Mouse (Mus musculus) heart, embryonic 12.5 days (tissue): ENCODE measurements around the gene Ina. TPM values are rescaled to one million over a fixed set of nuclear protein-coding genes. Genes with fewer than 3 reads are reported as not detected.
"Not testable (repeated sequence)": the region's sequence is repeated elsewhere in the genome, so short reads cannot be mapped to it uniquely, and the experiment has no call there.

Experiments
- ATAC-seq: fragments of 200-750 bp; cut with Nextera tagmentation; 2 replicates; pipeline ENCODE4 v1.8.0; 2017; ENCODE audit warnings: moderate TSS enrichment, moderate library complexity; ENCODE audit not compliant: insufficient number of reproducible peaks, low FRiP score
- H3K27ac ChIP-seq: fragments of 300-500 bp; sonication (generic); 2 replicates; pipeline ENCODE4 v1.5.1; 2016; ENCODE audit warnings: mild to moderate bottlenecking, moderate library complexity; ENCODE audit not compliant: poor library complexity, severe bottlenecking
- H3K27me3 ChIP-seq: fragments of 300-500 bp; sonication (generic); replicated peaks from 2 replicates; pipeline ENCODE4 v1.6.1; 2016; ENCODE audit warnings: mild to moderate bottlenecking, moderate library complexity
- H3K36me3 ChIP-seq: fragments of 300-500 bp; sonication (generic); 2 replicates; pipeline ENCODE4 v1.6.1; 2016; ENCODE audit warnings: mild to moderate bottlenecking, moderate library complexity
- H3K4me1 ChIP-seq: fragments of 300-500 bp; sonication (generic); replicated peaks from 2 replicates; pipeline ENCODE4 v1.6.1; 2016; ENCODE audit warnings: mild to moderate bottlenecking
- H3K4me2 ChIP-seq: fragments of 300-500 bp; sonication (generic); 2 replicates; pipeline ENCODE4 v1.6.1; 2016; ENCODE audit warnings: mild to moderate bottlenecking, moderate library complexity
- H3K4me3 ChIP-seq: fragments of 300-500 bp; sonication (generic); 2 replicates; pipeline ENCODE4 v1.5.1; 2016; ENCODE audit warnings: mild to moderate bottlenecking
- H3K9ac ChIP-seq: fragments of 300-500 bp; sonication (generic); 2 replicates; pipeline ENCODE4 v1.6.1; 2016; ENCODE audit warnings: mild to moderate bottlenecking, moderate library complexity
- H3K9me3 ChIP-seq: fragments of 300-500 bp; sonication (generic); replicated peaks from 2 replicates; pipeline ENCODE4 v1.6.1; 2016; ENCODE audit warnings: mild to moderate bottlenecking, moderate library complexity
- WGBS: fragments of 180-500 bp; shearing (Covaris S2); methylation state at CpG from one replicate; pipeline ENCODE4 v1.1.7; 2016; 5-methylcytosine and 5-hydroxymethylcytosine counted together
- polyA plus RNA-seq: library from polyadenylated mRNA; unstranded; fragments of >200 nt; fragmentation: Nextera tagmentation; extraction: Ambion mirVana; gene quantifications from 2 replicates; pipeline ENCODE4 v1.2.1, GENCODE M21; 2016

Ina gene
- polyA plus RNA-seq, 1 experiment from 2014 or later: 0.86 TPM

DNA sequence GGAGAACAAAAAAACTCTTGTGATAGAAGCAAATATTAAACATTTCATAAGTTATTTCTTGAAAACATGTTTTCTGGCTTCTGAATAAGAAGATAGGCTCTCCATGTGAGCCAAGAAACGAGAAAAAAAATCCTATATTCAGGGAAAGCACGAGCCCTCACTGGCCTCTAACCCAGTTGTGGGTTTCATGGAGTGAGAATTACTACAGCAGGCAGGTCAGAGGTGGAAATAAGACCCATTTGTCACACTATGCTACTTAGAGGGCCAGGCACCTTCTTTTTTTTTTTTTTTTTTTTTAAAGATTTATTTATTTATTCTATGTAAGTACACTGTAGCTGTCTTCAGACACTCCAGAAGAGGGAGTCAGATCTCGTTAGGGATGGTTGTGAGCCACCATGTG is 14.1 kb upstream of the Ina start:
- not testable (repeated sequence) for H3K9ac ChIP-seq, H3K4me1 ChIP-seq, H3K9me3 ChIP-seq, H3K27me3 ChIP-seq, ATAC-seq, H3K36me3 ChIP-seq, H3K4me2 ChIP-seq, H3K4me3 ChIP-seq, H3K27ac ChIP-seq
- 82% methylated on average over 3 of the region's 3 CpGs for WGBS

DNA sequence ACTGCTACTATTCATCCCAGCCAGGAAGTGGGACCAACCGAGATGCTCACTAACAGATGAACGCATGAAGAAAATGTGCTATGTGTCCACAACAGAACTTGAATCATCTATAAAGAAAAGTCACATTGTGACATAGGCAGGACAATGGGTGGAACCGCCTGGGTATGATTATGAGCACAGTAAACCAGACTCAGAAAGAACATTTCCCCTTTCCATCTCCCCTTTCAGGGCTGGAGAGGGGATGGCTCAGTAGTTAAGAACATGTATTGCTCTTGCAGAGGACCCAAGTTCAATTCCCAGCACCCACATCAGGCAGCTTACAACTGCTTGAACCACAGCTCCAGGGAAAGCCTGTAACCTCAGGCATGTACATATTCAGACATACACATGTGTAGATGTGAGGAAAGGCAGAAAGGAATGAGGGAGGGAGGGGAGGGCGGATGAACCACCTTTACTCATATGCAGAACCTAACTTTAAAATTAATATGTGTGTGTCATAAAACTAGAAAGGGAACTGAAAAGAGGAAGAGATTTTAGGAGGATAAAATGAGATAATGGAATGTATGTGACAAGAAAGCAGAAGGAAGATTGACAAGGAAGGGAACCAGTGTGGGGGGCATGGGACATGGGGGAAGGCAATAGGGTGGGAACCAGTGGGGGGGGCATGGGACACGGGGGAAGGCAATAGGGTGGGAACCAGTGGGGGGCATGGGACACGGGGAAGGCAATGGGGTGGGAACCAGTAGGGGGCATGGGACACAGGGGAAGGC is 10.6 kb upstream of the Ina start:
- Histone ChIP-seq H3K9me3 (no peaks in the 10 kb centered on the region), H3K27ac (no peak overlapping the region), H3K36me3 (no peaks in the 10 kb centered on the region), H3K4me3 (no peak overlapping the region), H3K9ac (no peak overlapping the region), H3K4me1 (no peaks in the 10 kb centered on the region), H3K27me3 (0 out of 2 replicates have a peak, but pooled peaks cover 11% of the 10 kb centered on the region), H3K4me2 (no peak overlapping the region)
- no peak for ATAC-seq
- WGBS: 61% methylated on average over 6 of the region's 6 CpGs

DNA sequence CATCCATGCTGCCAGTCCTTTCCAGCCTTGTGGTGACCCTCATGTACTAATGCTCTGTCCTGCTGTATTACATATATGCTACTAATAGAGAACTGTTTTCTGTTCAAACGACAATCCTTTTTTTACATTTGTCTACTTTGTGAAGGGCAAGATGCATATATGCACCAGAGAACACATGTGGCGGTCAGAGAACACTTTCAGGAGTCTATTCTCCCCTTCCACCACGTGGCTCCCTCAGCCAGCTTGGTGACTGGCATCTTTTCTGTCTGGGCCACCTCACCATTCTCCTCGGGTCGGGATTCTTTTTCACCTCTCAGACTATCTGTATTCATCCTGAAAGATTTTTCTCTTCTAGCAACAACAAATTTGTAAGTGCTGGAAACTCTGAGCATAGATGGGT is 8.6 kb upstream of the Ina start:
- Histone ChIP-seq H3K9me3 (no peaks in the 10 kb centered on the region), H3K4me3 (no peak overlapping the region), H3K4me2 (no peak overlapping the region), H3K9ac (no peak overlapping the region), H3K4me1 (no peaks in the 10 kb centered on the region), H3K27ac (no peak overlapping the region), H3K36me3 (no peaks in the 10 kb centered on the region), H3K27me3 (peaks cover 19% of the 10 kb centered on the region; the same call in 1 of the 2 replicates)
- 53% methylated on average over 5 of the region's 5 CpGs for WGBS
- ATAC-seq: no peak

DNA sequence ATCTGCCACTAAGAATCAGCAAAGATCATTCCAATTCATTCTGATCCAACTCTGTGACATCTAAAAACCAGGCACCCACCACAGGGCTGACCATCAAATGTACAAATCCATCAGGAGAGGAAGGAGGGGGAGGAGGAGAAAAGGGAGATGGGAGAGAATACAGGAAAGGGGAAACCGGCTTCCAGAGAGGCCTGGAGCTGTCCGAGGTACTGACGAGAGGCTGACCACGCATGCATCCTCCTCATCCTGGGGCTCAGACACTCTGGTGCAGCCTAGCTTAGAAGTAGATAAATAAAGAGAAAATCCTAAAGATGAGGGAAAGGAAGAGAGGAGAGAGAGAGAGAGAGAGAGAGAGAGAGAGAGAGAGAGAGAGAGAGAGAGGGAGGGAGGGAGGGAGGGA is 8.2 kb upstream of the Ina start:
- no peaks in the 10 kb centered on the region for H3K36me3 ChIP-seq
- 3% methylated on average over 4 of the region's 4 CpGs for WGBS

DNA sequence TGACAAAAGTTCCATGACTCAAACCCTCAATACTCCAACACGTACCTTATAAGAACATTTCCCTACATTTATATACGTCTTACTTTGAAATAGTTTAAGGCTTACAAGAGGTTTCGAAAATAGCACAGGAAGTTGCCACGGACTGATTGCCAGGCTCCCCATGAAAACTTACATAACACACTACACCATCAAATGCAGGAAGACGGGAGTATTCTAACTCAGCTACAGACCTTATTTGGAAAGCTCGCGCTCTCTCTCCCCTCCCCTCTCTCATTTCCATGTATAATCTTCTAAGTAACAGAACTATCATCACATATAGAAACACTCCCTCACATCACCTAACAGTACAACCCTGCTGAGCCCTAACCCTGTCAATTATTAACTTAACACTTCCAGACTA is 5.1 kb upstream of the Ina start:
- no peak overlapping the region for H3K27ac ChIP-seq
- no peak for ATAC-seq
- no peak overlapping the region for H3K4me3 ChIP-seq
- WGBS: 80% methylated on average over 7 of the region's 7 CpGs
- peaks cover 54% of the 10 kb centered on the region for H3K27me3 ChIP-seq
- peaks cover 6% of the 10 kb centered on the region for H3K4me1 ChIP-seq
- H3K9ac ChIP-seq: no peak overlapping the region
- no peaks in the 10 kb centered on the region for H3K36me3 ChIP-seq
- H3K4me2 ChIP-seq: no peak overlapping the region
- no peaks in the 10 kb centered on the region for H3K9me3 ChIP-seq

More for the DNA sequence above, 8.2 kb upstream of the Ina start:
- Histone ChIP-seq H3K9ac (no peak overlapping the region), H3K9me3 (no peaks in the 10 kb centered on the region), H3K27me3 (peaks cover 23% of the 10 kb centered on the region), H3K4me3 (no peak overlapping the region), H3K27ac (no peak overlapping the region), H3K4me1 (no peaks in the 10 kb centered on the region), H3K4me2 (no peak overlapping the region)
- ATAC-seq: no peak

DNA sequence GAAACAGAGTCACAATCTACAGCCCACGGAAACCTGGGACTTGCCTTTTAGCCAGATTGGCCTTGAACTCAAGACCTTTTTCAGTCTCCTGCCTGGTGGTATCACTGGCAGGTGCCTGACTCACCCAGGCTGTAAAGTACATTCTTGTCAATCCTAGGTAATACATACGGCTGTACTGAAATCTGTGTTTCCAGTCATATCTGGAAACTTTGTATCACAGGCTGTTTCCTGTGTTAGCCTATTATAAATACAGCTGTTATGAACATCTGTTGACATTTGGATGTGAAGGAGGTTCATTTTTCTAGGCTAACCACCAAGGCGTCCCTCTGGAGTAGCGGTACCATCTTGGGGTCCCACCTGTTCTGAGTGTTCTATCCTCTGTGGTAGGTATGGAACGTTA is 4.6 kb upstream of the Ina start:
- no peak overlapping the region for H3K4me3 ChIP-seq
- H3K27me3 ChIP-seq: peaks cover 56% of the 10 kb centered on the region
- ATAC-seq: no peak
- H3K36me3 ChIP-seq: no peaks in the 10 kb centered on the region
- WGBS: 77% methylated on average over 5 of the region's 5 CpGs
- H3K27ac ChIP-seq: no peak overlapping the region
- peaks cover 10% of the 10 kb centered on the region for H3K4me1 ChIP-seq
- no peak overlapping the region for H3K9ac ChIP-seq
- H3K4me2 ChIP-seq: no peak overlapping the region
- no peaks in the 10 kb centered on the region for H3K9me3 ChIP-seq

DNA sequence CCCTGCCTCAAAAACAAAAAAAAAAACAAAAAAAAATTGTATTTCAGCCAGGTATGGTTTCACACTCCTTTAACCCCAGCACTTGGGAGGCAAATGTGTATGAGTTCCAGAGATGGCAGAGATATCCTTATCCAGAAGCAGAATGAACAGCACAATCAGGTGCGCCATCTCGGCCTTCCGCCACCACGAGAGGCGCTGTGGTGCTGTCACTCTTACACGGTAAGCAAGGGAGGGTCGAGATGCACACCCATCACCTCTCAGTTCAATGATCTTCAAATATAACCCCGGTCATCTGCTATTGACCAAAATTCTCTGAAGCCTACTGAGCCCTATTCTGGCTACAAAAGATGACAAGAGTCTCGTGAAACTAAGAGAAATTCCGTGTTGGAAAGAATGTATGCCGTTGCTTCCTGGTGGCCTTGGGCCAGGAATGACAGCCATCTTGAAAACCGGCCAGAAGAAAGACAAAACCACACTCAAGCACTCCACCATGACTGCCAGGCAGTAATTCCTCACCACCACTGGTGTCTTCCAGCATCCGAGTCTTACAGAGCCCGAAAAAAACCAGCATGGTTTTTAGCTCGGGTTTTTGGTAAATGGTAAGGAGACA is 1.9 kb upstream of the Ina start:
- 79% methylated on average over 15 of the region's 15 CpGs for WGBS
- no peak overlapping the region for H3K27ac ChIP-seq
- H3K4me3 ChIP-seq: no peak overlapping the region
- peaks cover 19% of the 10 kb centered on the region for H3K4me1 ChIP-seq
- ATAC-seq: no peak
- no peak overlapping the region for H3K9ac ChIP-seq
- H3K4me2 ChIP-seq: no peak overlapping the region
- H3K36me3 ChIP-seq: no peaks in the 10 kb centered on the region
- H3K9me3 ChIP-seq: no peaks in the 10 kb centered on the region
- H3K27me3 ChIP-seq: peaks cover 69% of the 10 kb centered on the region

DNA sequence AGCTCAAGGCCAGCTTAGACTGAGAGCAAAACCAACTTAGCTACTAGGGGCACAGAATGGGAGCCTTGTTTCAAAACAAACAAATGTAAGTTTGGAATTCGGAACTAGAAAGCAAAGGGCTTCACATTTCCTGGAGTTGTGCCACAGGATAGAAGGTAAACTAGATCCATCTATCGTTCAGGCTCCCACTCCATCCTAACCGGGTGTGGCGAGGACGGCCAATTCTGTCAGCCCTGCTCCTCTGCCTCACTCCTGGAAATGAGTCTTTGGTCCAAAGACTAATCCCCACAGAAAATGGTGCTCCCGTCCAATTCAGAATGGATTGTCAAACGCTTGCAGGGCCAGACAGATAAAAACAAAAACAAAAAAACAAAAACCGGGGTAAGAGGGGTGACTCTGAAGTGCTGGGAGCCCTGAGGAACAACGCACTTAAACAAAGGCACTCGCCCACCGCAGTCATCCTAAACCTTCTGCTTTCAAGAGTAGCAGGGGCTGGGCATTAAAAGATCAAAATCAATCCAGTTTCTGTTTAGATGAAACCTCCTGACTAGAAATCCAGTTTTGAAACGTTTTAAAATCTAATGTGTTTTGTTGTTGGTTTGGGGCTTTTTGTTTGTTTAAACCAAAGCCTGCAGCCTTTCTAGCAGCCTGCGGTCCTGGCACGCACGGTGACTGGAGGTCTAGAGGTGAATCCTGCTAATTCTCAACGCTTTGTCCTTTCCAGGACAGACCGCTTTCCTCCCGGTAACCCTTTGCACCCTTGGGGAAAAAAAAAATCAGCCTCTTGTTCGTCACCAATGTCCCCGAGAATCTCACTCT is 949 bp upstream of the Ina start:
- Histone ChIP-seq H3K27me3 (peaks cover 78% of the 10 kb centered on the region), H3K36me3 (no peaks in the 10 kb centered on the region), H3K9me3 (no peaks in the 10 kb centered on the region), H3K4me2 (0 out of 2 replicates have a peak overlapping the region, but pooled peaks have one; percentile 82), H3K4me3 (peak overlapping the region; percentile 39), H3K27ac (no peak overlapping the region), H3K4me1 (peaks cover 19% of the 10 kb centered on the region), H3K9ac (no peak overlapping the region)
- 13% methylated on average over 20 of the region's 20 CpGs for WGBS
- no peak for ATAC-seq

DNA sequence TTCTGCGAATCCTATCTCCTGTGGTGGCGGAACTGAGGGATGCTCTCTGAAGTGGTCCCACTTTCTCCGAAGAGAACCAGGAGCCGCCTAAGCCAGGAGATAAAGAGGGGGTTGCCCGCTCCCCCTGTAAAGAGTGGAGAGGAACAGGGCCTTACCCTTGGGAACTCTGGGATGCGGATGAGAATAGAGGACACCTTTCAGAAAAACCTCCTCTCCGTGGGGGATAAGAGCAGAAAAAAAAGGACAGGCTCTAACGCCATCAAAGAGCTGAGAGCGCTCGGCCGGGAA is 395 bp upstream of the Ina start:
- Histone ChIP-seq H3K27ac (no peak overlapping the region), H3K9me3 (no peaks in the 10 kb centered on the region), H3K4me1 (peaks cover 19% of the 10 kb centered on the region), H3K9ac (no peak overlapping the region), H3K27me3 (peaks cover 79% of the 10 kb centered on the region), H3K4me3 (peak overlapping the region; percentile 39), H3K36me3 (no peaks in the 10 kb centered on the region), H3K4me2 (peak overlapping the region; percentile 82)
- WGBS: under 1% methylated on average over 11 of the region's 11 CpGs
- ATAC-seq: no peak

DNA sequence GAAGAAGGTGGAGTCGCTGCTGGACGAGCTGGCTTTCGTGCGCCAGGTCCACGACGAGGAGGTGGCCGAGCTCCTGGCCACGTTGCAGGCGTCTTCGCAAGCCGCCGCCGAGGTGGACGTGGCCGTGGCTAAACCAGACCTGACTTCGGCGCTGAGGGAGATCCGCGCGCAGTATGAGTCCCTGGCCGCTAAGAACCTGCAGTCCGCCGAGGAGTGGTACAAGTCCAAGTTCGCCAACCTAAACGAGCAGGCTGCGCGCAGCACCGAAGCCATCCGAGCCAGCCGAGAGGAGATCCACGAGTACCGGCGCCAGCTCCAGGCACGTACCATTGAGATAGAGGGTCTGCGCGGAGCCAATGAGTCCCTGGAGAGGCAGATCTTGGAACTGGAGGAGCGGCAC is 898 bp downstream of the Ina start:
- Histone ChIP-seq H3K36me3 (no peaks in the 10 kb centered on the region), H3K4me1 (peaks cover 19% of the 10 kb centered on the region), H3K27ac (no peak overlapping the region), H3K9ac (no peak overlapping the region), H3K27me3 (peaks cover 78% of the 10 kb centered on the region), H3K4me3 (peak overlapping the region; percentile 39), H3K4me2 (peak overlapping the region; percentile 82), H3K9me3 (no peaks in the 10 kb centered on the region)
- WGBS: 1% methylated on average over 37 of the region's 37 CpGs
- no peak for ATAC-seq

DNA sequence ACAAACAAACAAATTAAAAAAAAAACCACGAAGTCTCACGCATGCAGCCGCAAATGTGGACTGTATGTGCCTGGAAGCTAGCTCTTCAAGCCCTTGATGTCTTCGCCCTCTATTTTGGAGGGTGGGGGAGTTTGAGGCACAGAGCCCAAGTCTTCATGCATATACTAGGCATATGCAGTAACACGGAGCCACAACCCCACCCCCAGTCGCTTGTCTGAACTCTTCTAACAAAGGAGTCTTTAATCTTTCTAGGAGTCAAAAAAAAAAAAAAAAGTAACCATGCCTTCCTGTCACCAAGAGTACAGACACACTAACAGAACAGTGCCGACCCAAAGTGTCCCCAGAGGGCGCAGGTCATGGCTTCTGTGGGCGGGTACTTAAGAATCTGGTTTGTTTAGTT is 1.5 kb downstream of the Ina start:
- H3K9ac ChIP-seq: no peak overlapping the region
- no peaks in the 10 kb centered on the region for H3K36me3 ChIP-seq
- no peaks in the 10 kb centered on the region for H3K9me3 ChIP-seq
- H3K4me1 ChIP-seq: peaks cover 19% of the 10 kb centered on the region
- no peak overlapping the region for H3K4me2 ChIP-seq
- no peak overlapping the region for H3K27ac ChIP-seq
- 6% methylated on average over 9 of the region's 9 CpGs for WGBS
- H3K27me3 ChIP-seq: peaks cover 76% of the 10 kb centered on the region
- ATAC-seq: no peak
- H3K4me3 ChIP-seq: no peak overlapping the region
